20 mouse cellular contexts compared by ENCODE assay signal in the genomic region with DNA sequence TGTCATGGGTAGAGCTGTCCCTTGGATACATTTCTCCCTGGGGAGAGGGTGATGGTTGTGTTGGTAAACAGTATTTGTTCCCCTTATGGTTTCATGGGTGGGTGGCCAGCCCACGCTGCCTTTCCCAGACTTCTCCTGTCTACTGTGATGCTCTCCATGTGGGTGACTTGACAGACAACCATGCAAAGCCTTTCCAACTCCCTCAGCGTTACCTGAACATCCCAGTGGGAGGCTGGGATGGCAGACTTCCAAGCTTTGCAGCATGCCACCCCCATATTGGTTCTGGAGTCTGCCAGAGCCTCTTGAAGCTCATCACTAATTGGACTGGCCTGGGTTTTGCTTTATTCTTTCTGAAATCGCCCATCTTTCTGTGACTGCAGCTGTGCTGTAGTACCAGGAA.
DNase-seq lines count a peak whose midpoint lies in the region; ATAC-seq lines count a peak whose summit lies in the region.
"Had no signal": no experiment of that assay in that cellular context is flagged by ENCODE, and none has a peak within 500 bp of the region (broad histone marks: within the 10 kb centered on the region; RNA-seq: fewer than 3 reads in every experiment).

No protein-coding gene starts in this region.

- WGBS in midbrain, embryonic 11.5 days, result 79% methylated on average over 3 of the region's 3 CpGs
- WGBS in midbrain, embryonic 15.5 days, result 63% methylated on average over 3 of the region's 3 CpGs
- WGBS in intestine, embryonic 16.5 days, result 59% methylated on average over 3 of the region's 3 CpGs

- peak; percentile 17 for DNase-seq in midbrain, embryonic 11.5 days (ENCODE audit: low spot score, missing footprints)
- DNase-seq in layer of hippocampus, postnatal 10 days (ENCODE audit: low spot score in 2 of 2), result peak; percentile 24 to 41
- DNase-seq in left cerebral cortex, postnatal 25 days (ENCODE audit: low spot score in 2 of 2), result peak; percentile 76 to 92
- no peak for DNase-seq in lung, postnatal 10 days
- no peak for DNase-seq in Muller cell, postnatal 12 days (ENCODE audit: inconsistent ontology term)
- no peak for DNase-seq in urinary bladder, postnatal 4 days (ENCODE audit: low spot score in 2 of 2)
- DNase-seq: adrenal gland, postnatal 25 days; gastrocnemius, postnatal 10 days; kidney, postnatal 4 days; liver, embryonic 13.5 days had no signal

- intact Hi-C loops in left cerebral cortex, postnatal 25 days (cut with DNase I), result loop anchor here (5.0 to 10.0 kb wide), 3 partner anchors 84 to 1464 kb away; no protein-coding TSS in a partner anchor

- H3K27me3 ChIP-seq in midbrain, embryonic 11.5 days (ENCODE audit: control insufficient read depth, insufficient read depth, low read length), result no peaks in the 10 kb centered on the region
- no peaks in the 10 kb centered on the region for H3K27me3 ChIP-seq in midbrain, embryonic 15.5 days (replicated peaks)
- H3K27me3 ChIP-seq in intestine, embryonic 16.5 days (replicated peaks; ENCODE audit: control insufficient read depth, insufficient read depth, low read length), result no peaks in the 10 kb centered on the region
- H3K27me3 ChIP-seq: embryonic facial prominence, embryonic 15.5 days; heart, embryonic 13.5 days; intestine, embryonic 15.5 days; liver, embryonic 13.5 days; midbrain, embryonic 12.5 days; neural tube, embryonic 12.5 days had no signal

- H3K9ac ChIP-seq in midbrain, embryonic 11.5 days (ENCODE audit: low read length), result no peak overlapping the region
- no peak overlapping the region for H3K9ac ChIP-seq in midbrain, embryonic 15.5 days
- H3K9ac ChIP-seq in intestine, embryonic 16.5 days (ENCODE audit: low read depth, low read length), result no peak overlapping the region
- H3K9ac ChIP-seq: embryonic facial prominence, embryonic 15.5 days; forebrain, embryonic 13.5 days; heart, embryonic 13.5 days; intestine, embryonic 15.5 days; liver, embryonic 13.5 days; midbrain, embryonic 12.5 days; neural tube, embryonic 12.5 days had no signal

- no peak overlapping the region for H3K27ac ChIP-seq in midbrain, embryonic 11.5 days (ENCODE audit: low read depth, low read length)
- no peak overlapping the region for H3K27ac ChIP-seq in midbrain, embryonic 15.5 days
- no peak overlapping the region for H3K27ac ChIP-seq in intestine, embryonic 16.5 days (ENCODE audit: low read length)
- H3K27ac ChIP-seq: embryonic facial prominence, embryonic 15.5 days; forebrain, embryonic 13.5 days; heart, embryonic 13.5 days; hindbrain, embryonic 10.5 days; intestine, embryonic 15.5 days; midbrain, embryonic 12.5 days; neural tube, embryonic 12.5 days had no signal

- no peaks in the 10 kb centered on the region for H3K9me3 ChIP-seq in midbrain, embryonic 11.5 days (ENCODE audit: control insufficient read depth, low read length)
- H3K9me3 ChIP-seq in midbrain, embryonic 15.5 days, result no peaks in the 10 kb centered on the region
- H3K9me3 ChIP-seq in intestine, embryonic 16.5 days (ENCODE audit: control insufficient read depth, low read length), result no peaks in the 10 kb centered on the region
- H3K9me3 ChIP-seq: embryonic facial prominence, embryonic 15.5 days; forebrain, embryonic 13.5 days; heart, embryonic 13.5 days; hindbrain, embryonic 10.5 days; intestine, embryonic 15.5 days; liver, embryonic 13.5 days; midbrain, embryonic 12.5 days; neural tube, embryonic 12.5 days had no signal

- H3K36me3 ChIP-seq in midbrain, embryonic 11.5 days (ENCODE audit: control insufficient read depth, insufficient read depth, low read length), result no peaks in the 10 kb centered on the region
- H3K36me3 ChIP-seq in midbrain, embryonic 15.5 days (replicated peaks), result no peaks in the 10 kb centered on the region
- no peaks in the 10 kb centered on the region for H3K36me3 ChIP-seq in intestine, embryonic 16.5 days (ENCODE audit: control insufficient read depth, insufficient read depth, low read length)
- H3K36me3 ChIP-seq: embryonic facial prominence, embryonic 15.5 days; heart, embryonic 13.5 days; hindbrain, embryonic 10.5 days; intestine, embryonic 15.5 days; liver, embryonic 13.5 days; midbrain, embryonic 12.5 days; neural tube, embryonic 12.5 days had no signal

- no peak for ATAC-seq in midbrain, embryonic 11.5 days (ENCODE audit: low FRiP score)
- no peak for ATAC-seq in midbrain, embryonic 15.5 days (replicated peaks)
- ATAC-seq in intestine, embryonic 16.5 days, result no peak
- ATAC-seq: forebrain, embryonic 13.5 days; intestine, embryonic 15.5 days; lung, postnatal 0 days had no signal

- H3K4me1 ChIP-seq in midbrain, embryonic 11.5 days (ENCODE audit: control insufficient read depth, insufficient read depth, low read length), result no peaks in the 10 kb centered on the region
- H3K4me1 ChIP-seq in midbrain, embryonic 15.5 days, result 0 out of 2 replicates have a peak, but pooled peaks cover 4% of the 10 kb centered on the region
- H3K4me1 ChIP-seq in intestine, embryonic 16.5 days (ENCODE audit: control insufficient read depth, insufficient read depth, low read length), result no peaks in the 10 kb centered on the region
- H3K4me1 ChIP-seq: embryonic facial prominence, embryonic 15.5 days; forebrain, embryonic 13.5 days; heart, embryonic 13.5 days; hindbrain, embryonic 10.5 days; intestine, embryonic 15.5 days; midbrain, embryonic 12.5 days; neural tube, embryonic 12.5 days had no signal

- no peak overlapping the region for H3K4me3 ChIP-seq in midbrain, embryonic 11.5 days (ENCODE audit: low read depth, low read length)
- H3K4me3 ChIP-seq in midbrain, embryonic 15.5 days, result no peak overlapping the region
- no peak overlapping the region for H3K4me3 ChIP-seq in intestine, embryonic 16.5 days (ENCODE audit: low read length)
- H3K4me3 ChIP-seq: embryonic facial prominence, embryonic 15.5 days; forebrain, embryonic 13.5 days; heart, embryonic 13.5 days; hindbrain, embryonic 10.5 days; intestine, embryonic 15.5 days; liver, embryonic 13.5 days; midbrain, embryonic 12.5 days; neural tube, embryonic 12.5 days had no signal

- no peak overlapping the region for H3K4me2 ChIP-seq in midbrain, embryonic 11.5 days
- H3K4me2 ChIP-seq in midbrain, embryonic 15.5 days, result no peak overlapping the region
- H3K4me2 ChIP-seq in intestine, embryonic 16.5 days (ENCODE audit: low read depth, low read length), result no peak overlapping the region
- H3K4me2 ChIP-seq: embryonic facial prominence, embryonic 15.5 days; forebrain, embryonic 13.5 days; heart, embryonic 13.5 days; intestine, embryonic 15.5 days; liver, embryonic 13.5 days; midbrain, embryonic 12.5 days; neural tube, embryonic 12.5 days had no signal

Comparison
In these comparisons a context has a peak if more than half of its experiments do, and no peak if none do; other contexts are left out.
1. DNase-seq: peak in midbrain, embryonic 11.5 days (single experiment), layer of hippocampus, postnatal 10 days (2 of 2) and left cerebral cortex, postnatal 25 days (2 of 2); none in lung, postnatal 10 days (single experiment), Muller cell, postnatal 12 days (single experiment) and urinary bladder, postnatal 4 days (0 of 2).